Mouse (Mus musculus): ENCODE results near the gene Gm45140.

Gm45140 gene

DNA sequence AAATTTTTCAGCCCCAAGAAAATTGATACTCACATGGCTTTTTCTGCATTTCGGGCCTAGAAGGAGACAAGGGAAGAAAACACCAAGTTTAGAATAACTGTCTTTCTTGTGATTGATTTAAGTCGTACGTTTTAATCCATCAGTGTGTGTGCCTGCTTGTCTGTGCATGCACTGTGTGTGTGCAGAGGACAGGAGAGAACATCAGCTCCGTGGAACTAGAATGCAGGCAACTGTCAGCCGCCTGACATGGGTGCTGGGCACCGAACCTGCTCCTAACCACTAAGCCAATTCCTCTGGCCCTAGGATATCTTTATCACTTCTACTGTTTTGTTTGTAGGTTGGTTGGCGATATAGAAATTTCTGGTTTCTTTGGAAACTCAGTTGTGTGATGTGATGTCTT lies at the start of gene Gm45140:
Gm45140 (minus strand) TSS at position 101 of the 400 bp plus-strand sequence.
- no peak for DNase-seq

DNA sequence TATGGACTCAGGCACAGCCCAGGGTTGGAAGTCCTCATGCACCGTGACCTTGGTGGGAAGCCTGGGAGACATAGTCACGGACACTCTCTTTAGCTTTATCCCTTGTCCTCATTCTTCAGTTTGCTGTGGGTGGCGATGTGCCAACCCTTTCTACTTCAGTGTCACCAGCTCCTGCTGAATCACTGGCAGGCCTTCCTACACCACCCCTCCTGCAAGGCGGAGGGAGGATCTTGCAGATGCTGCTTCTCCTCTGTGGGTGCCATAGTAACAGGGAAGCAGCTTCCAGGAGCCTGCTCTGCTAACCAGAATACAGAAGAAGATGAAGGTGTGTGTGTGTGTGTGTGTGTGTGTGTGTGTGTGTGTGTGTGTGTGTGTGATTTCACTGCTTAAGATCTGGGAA lies 47.2 kb upstream of the Gm45140 start:
- DNase-seq, result peak; percentile 87

GRCm38 (mm10) chr6:87882221-87882620 lies 46.6 kb upstream of the Gm45140 start:
- DNase-seq, result no peak

DNA sequence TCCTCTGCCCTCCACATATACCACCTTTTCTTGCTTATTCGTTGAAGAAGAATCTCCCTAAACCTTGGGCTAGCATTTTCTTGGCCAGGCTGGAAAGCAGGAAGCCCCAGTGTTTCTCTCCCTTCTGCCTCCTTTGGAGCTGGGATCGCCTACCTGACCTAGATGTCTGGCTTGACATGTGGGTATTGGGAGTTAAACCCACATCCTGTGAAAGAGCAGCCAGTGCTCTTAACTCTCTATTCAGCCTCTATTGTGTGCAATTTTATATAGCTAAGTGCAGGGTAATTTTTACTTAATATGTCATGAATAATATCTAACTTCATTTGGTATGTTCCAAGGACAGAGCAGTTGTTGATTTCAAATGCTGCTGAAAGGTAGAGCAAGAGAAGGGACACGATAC lies 44.0 kb upstream of the Gm45140 start:
- DNase-seq, result no peak

DNA sequence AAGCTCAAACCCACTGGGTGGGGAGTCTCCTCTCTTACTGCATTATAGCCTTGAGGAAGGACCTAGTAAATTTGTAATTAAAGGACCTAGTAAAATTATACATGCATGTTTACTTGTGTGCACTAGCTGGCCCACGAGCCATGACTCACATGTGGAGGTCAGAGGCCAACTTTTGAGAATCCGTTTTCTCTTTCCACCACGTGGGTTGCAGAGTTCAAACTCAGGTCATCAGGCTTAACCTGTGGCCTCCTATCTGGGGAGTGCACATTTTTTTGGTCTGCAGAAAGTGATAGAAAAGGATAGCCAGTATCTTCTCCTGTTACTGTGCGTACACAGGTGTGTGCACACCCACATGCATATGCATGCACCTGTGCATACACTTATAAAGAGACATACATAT lies 43.4 kb upstream of the Gm45140 start:
- DNase-seq, result no peak

GRCm38 (mm10) chr6:87876068-87876643 lies 40.6 kb upstream of the Gm45140 start:
- DNase-seq, result no peak

DNA sequence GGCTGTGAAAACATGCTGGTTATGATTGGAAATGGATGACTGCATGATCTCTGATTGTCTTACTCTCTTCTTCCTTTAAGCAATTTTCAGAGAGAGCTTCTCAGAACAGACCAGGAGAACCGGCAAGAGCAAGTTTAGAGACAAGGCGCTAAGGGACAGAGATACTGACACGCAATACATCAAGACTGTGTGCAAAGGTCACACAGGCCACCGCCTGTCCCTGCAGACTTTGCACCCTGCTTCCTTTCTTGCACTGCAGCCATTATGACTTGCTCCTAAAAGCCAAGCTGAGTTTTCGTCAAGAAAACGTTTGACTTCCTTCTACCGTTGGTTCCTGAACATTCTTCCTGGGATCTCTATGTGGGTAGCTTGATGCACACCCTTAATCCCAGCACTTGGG lies 40.0 kb upstream of the Gm45140 start:
- DNase-seq, result no peak

GRCm38 (mm10) chr6:87875083-87875482 lies 39.5 kb upstream of the Gm45140 start:
- DNase-seq, result no peak

DNA sequence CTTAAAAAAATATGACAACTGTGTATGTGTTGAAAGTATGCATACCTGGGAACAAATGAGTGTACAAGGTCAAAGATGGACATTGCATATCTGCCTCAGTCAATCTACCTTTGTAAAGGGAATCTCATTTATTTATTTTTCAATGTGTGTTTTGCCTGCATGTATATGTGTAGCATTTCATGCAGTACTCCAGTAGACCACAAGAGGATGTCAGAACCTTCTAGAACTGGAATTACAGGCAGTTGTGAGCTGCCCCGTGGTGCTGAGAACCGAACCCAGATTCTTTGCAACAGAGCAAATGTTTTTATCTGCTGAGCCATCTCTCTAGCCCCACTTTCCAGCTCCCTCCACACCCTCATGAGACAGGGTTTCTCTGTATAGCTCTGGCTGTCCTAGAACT lies 38.4 kb upstream of the Gm45140 start:
- no peak for DNase-seq

DNA sequence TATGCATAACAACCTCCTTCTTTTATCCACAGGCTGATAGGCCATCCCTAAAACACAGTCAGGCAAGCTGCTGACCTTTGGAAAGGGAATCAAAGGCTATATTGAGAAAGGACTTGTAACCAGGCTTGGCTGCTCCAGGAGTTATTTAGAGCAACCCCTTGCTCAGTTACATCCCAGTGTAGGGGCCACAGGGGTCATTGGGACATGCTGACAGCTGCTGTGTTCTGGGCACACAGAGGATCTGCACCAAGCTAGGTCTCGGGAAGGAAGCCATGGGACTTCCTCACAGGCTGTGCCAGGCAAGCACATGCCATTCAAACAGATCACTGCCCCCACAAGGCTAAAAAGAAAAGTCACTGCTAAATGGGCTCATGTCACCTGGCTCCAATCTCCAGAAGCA lies 37.5 kb upstream of the Gm45140 start:
- DNase-seq, result no peak

DNA sequence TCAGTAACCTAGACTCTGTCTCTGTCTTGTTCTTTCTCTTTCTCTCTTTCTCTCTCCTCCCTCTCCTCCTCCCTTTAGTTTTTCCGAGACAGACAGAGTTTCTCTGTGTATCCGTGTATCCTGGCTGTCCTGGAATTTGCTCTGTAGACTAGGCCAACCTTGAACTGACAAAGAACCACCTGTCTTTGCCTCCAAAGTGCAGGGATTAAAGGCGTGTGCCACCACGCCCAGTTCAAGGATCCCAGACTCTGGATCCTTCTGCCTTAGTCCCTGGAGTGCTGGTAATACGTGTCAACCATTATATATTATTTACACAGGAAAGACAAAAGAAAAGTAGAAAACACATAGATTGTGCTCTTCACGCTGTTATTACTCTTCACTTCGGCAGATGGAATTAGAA lies 35.6 kb upstream of the Gm45140 start:
- no peak for DNase-seq

DNA sequence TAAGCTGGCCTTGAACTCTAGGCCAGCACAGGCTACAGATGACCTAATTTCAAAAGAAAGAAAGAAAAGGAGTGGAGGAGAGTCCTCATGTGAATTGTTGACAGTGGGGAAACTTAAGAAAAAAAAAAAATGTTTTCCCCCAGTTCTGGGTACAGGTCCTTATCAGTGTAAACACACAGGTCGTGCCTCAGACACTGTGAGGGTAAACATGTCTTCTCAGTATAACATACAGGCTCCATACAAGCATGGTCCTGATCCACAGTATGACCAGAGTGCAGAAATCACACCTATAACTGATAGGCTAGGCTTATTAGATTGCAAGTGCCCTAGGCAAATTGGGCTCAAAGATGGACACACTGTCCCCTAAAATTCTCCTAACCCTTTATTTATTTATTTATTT lies 34.8 kb upstream of the Gm45140 start:
- no peak for DNase-seq

- no peak for DNase-seq
These were observed 33.4 kb upstream of the Gm45140 start for GRCm38 (mm10) chr6:87868871-87869506.

DNA sequence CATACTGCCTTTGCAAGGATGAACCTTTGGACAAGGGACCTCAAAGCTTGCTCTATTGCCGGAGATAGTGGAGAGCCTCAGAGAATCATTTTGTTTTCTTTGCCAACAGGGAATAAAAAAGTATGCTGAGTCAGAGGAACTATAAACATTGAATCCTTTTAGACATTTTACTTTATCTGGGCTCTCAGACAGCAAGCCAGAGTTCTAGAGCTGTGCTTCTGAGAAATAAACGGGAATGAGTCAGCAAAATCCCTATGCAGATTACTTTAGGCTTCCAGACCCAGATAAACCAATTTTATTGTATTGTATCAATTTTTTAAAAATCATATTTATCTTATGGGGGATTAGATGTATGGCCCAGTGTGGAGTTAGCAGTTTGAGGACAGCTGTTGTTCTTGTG lies 31.7 kb upstream of the Gm45140 start:
- no peak for DNase-seq

- no peak for DNase-seq
These were observed 30.6 kb upstream of the Gm45140 start for GRCm38 (mm10) chr6:87866211-87866610.

DNA sequence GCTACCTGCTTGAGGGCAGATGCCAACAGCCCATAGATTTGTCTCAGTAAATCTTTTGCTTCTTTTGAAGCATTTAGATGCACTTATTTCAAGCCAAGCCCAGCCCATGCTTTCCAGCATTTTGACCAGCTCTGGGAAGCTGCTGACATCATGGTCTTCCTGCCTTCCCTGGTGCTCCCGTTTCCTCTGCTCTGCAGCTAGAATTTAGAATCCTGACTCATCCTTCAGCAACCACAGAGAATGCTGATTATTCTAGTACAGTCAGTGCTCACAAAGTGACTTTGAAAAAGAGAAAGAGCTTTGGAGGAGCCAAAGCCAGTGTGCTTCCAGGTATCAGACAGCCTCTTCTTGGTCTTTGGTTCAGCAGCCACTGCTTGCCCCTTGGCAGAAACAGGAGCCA lies 21.5 kb upstream of the Gm45140 start:
- no peak for DNase-seq

DNA sequence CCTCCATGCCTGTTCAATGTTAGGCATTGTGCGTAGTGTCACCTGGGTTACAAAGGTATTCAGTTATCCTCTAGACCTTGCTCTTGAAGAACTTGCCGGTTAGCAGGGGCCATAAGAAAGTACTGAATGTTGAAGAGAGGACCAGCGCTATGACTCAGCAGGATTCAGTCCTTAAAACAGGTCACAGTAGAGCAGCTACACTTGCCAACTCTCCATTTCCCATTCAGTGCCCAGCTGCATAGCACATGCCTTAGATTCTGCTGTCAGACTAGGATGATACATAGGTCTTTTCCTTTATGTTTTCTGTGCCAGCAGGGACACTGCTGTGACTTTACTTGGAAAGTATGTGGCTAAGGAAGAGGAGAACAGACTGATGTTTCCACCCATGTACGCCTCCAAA lies 17.9 kb upstream of the Gm45140 start:
- DNase-seq, result no peak

DNA sequence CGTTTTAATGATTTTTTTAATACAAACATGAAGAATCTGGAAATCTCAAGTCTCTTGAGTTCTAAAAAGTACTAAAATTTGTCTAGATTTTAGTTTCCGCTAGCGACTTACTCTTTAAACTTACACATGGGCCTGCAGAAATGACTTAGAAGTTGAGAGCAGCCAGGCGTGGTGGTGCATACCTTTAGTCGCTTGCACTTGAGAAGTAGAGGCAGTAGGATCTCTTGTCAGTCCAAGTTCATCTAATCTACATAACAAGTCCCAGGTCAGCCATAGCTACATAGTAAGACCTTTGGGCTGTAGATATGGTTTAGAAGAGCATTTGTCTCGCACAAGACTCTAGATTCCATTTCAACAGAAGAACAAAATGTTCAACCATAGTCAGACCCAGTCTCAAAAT lies 16.3 kb upstream of the Gm45140 start:
- DNase-seq, result no peak

GRCm38 (mm10) chr6:87850900-87851614 lies 15.5 kb upstream of the Gm45140 start, which contains the start of gene Cnbp:
Gene Cnbp, minus strand, starts transcription at chr6:87851106.
- DNase-seq, result peak; percentile 97

DNA sequence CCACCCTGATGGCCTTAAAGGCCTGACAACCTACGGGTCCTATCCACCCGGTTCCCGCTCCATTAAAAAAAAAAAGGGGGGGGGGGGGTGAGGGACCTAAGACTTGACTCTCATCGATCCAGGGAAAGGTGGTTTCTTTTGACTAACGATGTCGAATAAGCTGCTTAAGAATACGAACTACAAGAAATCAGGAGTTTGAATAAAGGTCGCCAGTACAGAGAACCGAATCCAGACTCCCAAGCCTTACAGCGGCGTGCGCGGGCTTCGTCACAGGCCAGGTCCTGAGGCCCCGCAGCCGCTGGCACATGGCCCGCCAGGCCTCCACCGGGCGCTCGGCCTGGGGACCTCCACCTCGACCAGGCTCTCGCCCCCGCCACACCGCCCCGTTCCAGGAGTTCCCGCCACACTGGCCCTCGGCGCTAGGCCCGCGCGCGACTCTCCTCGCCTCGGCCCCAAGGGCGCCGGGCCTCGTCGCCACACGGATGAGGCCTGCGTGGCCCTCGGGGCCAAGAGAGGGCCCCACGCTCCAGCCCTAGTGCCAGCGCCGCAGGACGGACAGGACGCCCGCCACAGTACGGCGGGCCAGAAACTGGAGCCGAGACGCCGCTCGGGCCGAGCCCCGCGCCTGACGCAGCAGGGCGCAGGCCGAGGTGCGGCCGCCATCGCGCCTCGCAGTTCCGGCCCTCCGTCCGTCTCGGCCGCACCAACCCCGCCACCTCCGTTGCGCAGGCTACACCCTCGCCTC lies 14.7 kb upstream of the Gm45140 start:
- DNase-seq, result no peak

- no peak for DNase-seq
These were observed 14.2 kb upstream of the Gm45140 start for GRCm38 (mm10) chr6:87849780-87850154.

DNA sequence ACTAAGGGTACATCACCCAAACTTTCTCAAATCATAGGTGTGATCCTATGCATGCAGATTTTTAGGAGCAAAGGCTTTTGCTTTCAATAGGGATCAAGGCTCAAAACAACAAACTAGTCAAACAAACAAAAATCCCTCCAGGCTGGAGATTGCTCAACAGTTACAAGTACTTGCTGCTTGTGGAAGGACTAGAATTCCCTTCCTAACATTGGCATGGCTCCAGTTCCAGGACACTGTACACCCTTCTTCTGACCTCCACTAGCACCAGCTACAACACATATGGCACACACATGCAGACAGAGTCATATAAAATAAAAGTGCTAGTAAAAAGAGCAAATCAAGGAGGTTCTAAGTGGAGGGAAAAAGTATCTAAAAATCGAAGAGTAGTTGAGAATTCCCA lies 11.2 kb upstream of the Gm45140 start:
- DNase-seq, result no peak

DNA sequence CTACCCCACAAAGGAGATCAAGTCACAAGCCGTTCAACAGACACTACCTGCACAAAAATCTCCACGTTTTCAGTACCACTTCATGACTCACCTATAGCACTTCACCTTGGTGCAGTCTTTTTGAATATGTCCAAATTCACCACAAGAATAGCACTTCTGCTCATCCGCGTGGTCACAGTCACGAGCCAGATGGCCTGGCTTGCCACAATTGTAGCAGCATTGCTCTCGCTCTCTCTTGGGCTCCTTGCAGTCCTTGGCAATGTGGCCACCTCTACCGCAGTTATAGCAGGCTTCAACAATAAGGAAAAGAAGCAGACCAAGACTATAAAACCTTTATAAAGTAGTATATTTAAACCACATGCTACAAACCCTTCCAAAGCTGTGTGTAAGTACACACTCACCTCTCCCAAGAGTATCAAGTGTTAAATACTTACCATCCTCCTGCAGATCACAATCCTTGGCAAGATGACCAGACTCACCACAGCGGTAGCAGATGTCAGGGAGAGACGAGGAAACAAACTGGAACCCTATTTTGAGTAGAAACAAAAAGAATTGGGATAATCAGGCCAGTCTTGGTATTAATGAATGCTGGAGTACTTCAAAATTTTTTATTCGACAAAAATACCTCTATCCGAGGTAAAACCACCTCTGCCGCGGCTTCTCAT lies 9.6 kb upstream of the Gm45140 start:
- DNase-seq, result no peak
